Mouse (Mus musculus) adrenal gland, postnatal 25 days (tissue): ENCODE measurements around the gene Elp4. TPM values are rescaled to one million over a fixed set of nuclear protein-coding genes. Genes with fewer than 3 reads are reported as not detected.

Experiments used
- DNase-seq: peaks from one replicate; pipeline ENCODE4 v3.0.0; 2021; ENCODE audit warnings: mixed read lengths
- long read RNA-seq: library from polyadenylated mRNA; stranded (forward); transcript quantifications from one replicate; pipeline ENCODE4 v2.0.0, GENCODE M21; 2021
- total RNA-seq: library from RNA; stranded (reverse); gene quantifications from 2 replicates; pipeline ENCODE4 v1.2.3, GENCODE M21; 2021

The Elp4 gene
- total RNA-seq, result 17.1 and 18.6 TPM in 2 replicates
- long read RNA-seq, transcript Elp4-202 (10 exons, 3,048 nt), result major isoform, 8 of 11 reads
- long read RNA-seq, partial matches to known transcripts, result 0 of 11 reads
- long read RNA-seq, other reads (novel, unspliced or antisense), result 3 of 11 reads

DNA sequence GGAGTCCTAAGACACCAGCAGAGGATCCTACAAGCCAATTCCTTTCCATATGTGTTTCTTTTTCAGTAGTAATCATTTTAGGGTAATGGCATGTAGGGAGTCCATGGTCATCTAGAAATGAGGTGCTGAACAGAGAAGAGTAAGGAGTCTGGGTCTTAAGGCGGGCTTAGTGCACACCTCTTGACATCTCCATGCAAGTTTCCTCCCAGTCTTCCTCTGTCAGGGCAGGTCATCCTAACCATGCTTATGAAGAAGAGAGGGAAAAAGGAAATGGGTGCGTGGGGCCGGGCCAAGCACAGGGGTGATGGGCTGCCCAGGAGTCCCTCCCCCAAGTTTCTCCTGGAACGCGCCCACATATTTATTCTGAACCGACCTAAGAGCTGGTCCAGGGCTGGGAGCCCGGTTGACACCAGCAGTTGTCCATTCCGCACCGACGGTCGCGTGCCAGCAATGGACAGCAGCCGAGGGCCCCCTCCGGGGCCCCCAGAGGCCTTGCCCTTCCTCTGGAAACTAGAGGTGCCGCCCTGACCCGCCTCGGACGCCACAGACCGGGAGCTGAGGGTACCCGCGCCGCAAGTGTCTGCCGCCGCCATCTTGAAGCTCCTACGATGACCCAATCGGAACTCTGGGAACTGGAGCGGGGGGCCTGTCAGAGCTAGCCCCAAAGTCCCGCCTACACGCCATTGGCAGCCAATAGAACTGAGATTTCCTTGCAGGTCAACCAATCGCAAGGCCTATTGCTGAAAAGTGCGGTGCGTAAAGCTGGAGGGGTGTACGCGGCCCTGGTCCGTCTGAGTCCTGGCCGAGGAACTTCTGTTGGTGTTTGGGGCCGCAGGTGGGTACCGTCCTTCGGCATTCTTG is at the start of gene Elp4, which contains the start of gene Immp1l:
TSS of gene Elp4 (minus strand) at position 669 of the 861 bp plus-strand sequence.
TSS of gene Immp1l (plus strand) at position 743 of the 861 bp plus-strand sequence.
- DNase-seq, result peak; percentile 92

- no peak for DNase-seq
Measured at GRCm38 (mm10) chr2:105953862-105954261, 49.5 kb upstream of the Elp4 start.

DNA sequence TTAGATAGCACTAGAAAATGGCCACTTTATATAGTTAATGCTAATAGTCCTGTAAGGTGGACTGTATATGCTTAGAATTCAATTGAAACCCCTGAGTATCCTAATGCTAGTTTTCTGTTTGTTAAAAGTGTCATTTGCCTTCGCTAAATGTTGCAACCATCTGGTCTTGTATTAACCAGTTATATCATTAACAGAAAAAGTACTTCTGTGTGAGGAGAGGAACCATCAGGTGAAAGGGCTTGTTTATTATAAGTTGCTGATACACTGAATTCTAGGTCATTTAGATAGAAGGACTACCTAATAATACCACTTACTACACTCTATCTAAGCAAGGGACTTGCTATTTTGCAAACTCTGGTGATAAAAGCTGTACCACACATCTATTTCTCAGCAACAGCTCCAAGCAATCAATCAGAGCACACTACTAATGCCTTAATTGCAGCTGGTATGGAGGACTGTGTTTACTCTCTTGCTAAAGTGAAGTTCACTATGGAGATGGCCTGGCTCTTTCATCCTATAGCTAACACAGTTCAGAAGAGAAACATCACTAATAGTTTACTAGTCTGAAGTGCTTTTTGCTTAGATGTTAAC is 47.1 kb upstream of the Elp4 start:
- no peak for DNase-seq

GRCm38 (mm10) chr2:105950131-105950530 is 45.8 kb upstream of the Elp4 start:
- no peak for DNase-seq

DNA sequence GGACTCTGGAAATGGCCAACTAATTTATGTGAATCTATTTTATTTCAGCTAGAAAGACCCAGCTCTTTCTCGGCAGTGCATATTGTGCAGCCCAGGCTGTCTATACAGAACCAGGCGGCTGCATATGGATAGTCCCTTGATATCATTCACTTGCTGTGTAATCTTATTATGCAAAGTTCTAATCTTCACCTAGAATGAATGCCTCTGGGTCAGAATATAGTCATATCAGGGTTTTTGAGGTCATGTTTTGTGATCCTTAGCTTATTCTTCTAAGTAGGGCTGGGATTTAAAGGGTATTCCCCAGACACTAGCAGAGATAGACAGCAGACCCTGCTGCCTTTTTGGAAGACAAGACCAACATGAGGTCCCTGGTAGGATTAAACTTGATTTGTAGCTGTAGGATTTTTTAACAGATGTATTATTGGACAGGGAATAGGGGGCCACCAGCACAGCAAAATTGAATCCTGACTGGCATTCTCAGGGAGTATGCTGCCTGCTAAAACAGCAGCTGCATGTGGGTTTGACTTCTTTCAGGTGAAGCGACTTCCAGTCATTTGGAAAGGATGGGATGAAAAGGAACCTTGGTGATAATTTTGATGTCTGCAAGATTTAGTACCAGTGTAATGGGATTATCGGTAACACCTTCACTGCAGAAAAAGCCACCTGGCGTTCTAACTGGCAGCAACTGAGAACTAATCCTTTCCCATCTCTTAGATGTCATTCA is 13.4 kb upstream of the Elp4 start:
- no peak for DNase-seq

- DNase-seq, result no peak
Measured at GRCm38 (mm10) chr2:105916671-105917070, 12.3 kb upstream of the Elp4 start.

GRCm38 (mm10) chr2:105913655-105914366 is 9.4 kb upstream of the Elp4 start:
- DNase-seq, result no peak

DNA sequence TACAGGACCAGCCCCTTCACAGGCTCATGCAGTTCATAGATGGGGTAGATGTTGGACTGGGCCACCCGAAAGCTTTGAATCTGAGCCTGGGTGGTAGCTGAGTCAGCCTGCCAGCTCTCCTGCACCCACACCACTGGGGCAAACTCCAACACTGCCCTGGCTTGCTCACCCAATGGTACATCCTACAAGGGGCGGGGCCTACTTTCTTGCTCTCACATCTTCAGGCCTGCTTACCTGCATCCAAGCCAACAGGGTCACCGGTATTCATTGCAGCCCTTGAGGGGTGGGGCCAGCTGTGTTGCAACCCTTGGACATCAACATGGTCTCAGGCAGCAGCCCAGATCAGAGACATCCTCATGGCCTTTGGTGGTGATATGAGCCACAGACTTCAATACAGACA is 6.2 kb upstream of the Elp4 start:
- no peak for DNase-seq

DNA sequence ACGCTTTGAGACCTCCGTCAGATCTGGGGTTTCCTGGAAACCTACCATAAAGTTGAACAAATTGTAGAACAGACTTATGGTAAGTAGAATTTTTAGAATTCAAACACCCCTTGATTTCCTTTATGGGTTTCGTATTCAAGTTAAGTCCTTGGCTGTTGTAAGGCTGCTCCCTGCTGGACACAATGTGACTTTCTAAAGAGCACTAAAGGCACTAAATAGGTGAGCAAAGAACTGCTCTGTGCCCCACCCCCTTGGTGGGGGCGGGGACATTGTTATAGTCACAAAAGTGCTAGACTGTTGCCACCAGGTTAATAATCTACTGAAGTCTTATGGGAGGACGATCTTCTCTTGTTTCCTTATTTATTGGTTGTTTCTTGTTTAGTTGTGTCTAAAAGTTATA is 4.0 kb upstream of the Elp4 start:
- DNase-seq, result no peak

DNA sequence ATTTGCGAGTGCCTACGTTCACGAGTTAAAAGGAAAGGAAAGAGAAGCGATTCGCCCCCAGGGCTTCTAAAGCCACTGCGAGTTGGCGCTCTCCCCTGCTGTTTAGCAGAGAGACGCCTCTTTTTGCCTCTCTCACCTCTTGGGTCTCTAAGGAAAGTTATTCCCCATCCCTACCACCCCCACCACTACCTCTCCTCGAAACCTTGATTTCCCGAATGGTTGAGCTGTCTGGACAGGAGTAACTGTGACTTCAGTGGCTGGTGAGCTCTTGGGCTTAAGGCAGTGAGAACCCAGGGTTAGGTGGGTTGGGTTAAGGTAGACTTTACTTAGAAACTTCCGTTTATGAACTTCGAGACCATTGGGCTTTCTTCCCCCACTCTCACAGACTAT is 388 bp upstream of the Elp4 start:
- DNase-seq, result no peak

GRCm38 (mm10) chr2:105890816-105891215 is 13.5 kb downstream of the Elp4 start:
- DNase-seq, result no peak

DNA sequence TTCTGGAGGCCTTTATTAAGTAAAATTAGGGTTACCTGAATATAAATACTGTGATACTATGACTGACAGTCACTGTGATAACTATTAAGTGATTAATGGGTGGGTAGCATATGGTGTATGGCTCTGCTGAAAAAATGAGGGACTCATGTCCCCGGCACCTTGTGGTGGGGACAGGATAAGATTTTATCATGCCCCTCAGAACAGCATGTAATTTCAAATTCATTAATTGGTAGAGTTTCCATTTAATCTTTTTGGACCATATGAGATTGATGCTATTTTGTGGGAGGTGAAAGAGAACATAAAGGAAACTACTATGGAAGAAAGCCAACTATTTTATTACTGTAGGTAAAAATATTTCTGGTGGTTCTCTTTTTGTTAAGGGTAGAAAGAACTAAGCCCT is 31.0 kb downstream of the Elp4 start:
- DNase-seq, result no peak

GRCm38 (mm10) chr2:105854740-105855139 is 49.6 kb downstream of the Elp4 start:
- peak; percentile 4 for DNase-seq

DNA sequence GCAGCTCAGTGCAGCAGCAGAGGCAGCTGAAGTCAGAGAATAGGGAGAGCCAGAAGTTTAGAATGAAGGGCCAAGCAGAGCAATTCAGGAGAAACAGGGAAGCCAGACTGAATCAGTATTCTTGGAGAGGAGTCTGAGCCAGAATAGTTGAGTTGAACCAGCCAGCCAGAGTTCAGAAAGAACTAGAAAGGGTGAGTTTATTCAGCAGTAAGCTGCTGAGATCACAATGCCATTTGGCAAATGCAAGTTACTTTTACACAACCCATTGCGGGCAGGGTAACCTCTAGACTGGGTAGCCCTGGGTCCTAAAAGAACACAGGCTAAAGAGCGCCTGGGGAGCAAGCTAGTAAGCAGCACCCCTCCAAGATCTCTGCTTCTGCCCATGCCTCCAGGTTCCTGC is 51.4 kb downstream of the Elp4 start:
- DNase-seq, result no peak

- DNase-seq, result no peak
Measured at GRCm38 (mm10) chr2:105851714-105852293, 52.6 kb downstream of the Elp4 start.

- DNase-seq, result peak; percentile 39
Measured at GRCm38 (mm10) chr2:105843151-105843550, 61.2 kb downstream of the Elp4 start.

DNA sequence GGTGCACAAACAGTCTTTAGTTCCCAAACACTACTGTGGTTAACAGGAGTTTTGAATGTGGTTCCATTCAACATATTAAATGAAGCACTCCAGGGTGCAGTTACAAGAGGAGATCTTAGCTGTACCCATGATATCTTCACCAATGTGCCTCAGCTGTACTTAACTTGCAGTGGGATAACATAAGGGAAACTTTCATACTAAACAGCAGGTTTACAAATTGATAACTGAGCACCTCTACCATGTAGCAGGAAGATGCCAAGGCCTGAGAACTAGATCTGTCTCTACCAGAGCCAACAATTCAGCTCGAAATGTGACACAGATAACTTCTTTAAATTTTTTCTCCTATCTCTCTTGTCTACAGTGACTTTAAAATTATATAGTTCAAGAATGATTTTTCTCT is 86.4 kb downstream of the Elp4 start:
- no peak for DNase-seq

- DNase-seq, result no peak
Measured at GRCm38 (mm10) chr2:105815170-105815569, 89.2 kb downstream of the Elp4 start.

DNA sequence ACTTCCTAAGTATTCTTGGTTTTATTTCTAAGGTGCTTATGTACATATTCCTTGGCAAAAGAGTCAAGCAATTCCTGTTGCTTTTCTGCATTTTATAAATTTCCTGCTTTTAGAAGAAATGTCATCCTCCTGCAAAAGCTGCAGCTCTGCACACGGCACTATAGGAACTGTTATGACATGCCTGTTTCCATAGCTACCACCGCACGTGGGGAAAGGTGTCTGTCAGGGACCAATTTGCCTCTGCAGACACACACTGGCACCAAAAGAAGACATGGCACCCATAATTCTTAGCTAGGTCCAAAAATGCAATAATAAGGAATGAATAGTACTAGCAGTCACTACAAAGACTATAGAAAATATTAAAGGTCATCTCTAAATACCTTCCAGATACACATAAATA is 91.3 kb downstream of the Elp4 start:
- DNase-seq, result no peak

DNA sequence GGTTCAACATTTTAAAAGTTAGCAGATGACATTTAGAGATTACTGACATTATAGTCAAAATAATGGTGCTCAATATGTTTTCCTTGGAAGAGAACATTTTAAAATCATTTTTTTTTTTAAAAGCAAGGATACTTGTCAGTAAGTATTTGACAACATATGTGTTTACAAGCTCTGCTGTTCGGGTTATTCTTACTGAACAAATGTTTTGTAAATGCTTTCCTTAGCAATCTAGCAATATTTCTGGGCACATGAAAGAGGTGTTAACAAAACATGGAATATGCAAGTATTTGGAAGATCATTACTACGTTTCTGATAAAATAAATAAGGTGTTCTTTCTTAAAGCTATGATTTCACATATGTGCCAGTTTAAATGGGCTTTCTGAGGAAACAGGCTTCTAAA is 94.1 kb downstream of the Elp4 start:
- no peak for DNase-seq

- DNase-seq, result no peak
Measured at GRCm38 (mm10) chr2:105806571-105806970, 97.8 kb downstream of the Elp4 start.

GRCm38 (mm10) chr2:105806047-105806446 is 98.3 kb downstream of the Elp4 start:
- no peak for DNase-seq
